Mouse (Mus musculus) forebrain, embryonic 12.5 days (tissue): ENCODE measurements around the gene Adamts9. TPM values are rescaled to one million over a fixed set of nuclear protein-coding genes. Genes with fewer than 3 reads are reported as not detected.
A peak's percentile ranks its signal among the peaks of the same experiment; 100 is the strongest.

Experiments used
- ATAC-seq: fragments of 200-750 bp; cut with Nextera tagmentation; 2 replicates; pipeline ENCODE4 v1.8.0; 2017; ENCODE audit warnings: moderate TSS enrichment; ENCODE audit not compliant: low FRiP score
- H3K27ac ChIP-seq: fragments of 300-500 bp; sonication (generic); 2 replicates; pipeline ENCODE4 v1.5.1; 2016; ENCODE audit warnings: mild to moderate bottlenecking
- H3K27me3 ChIP-seq: fragments of 300-500 bp; sonication (generic); 2 replicates; pipeline ENCODE4 v1.6.1; 2016; ENCODE audit warnings: mild to moderate bottlenecking
- H3K36me3 ChIP-seq: fragments of 300-500 bp; sonication (generic); replicated peaks from 2 replicates; pipeline ENCODE4 v1.6.1; 2016; ENCODE audit warnings: mild to moderate bottlenecking
- H3K4me1 ChIP-seq: fragments of 300-500 bp; sonication (generic); 2 replicates; pipeline ENCODE4 v1.6.1; 2016
- H3K4me2 ChIP-seq: fragments of 300-500 bp; sonication (generic); 2 replicates; pipeline ENCODE4 v1.6.1; 2016; ENCODE audit warnings: mild to moderate bottlenecking, moderate library complexity
- H3K4me3 ChIP-seq: fragments of 300-500 bp; sonication (generic); replicated peaks from 2 replicates; pipeline ENCODE4 v1.5.1; 2016; ENCODE audit warnings: mild to moderate bottlenecking
- H3K9ac ChIP-seq: fragments of 300-500 bp; sonication (generic); 2 replicates; pipeline ENCODE4 v1.6.1; 2016; ENCODE audit warnings: mild to moderate bottlenecking
- H3K9me3 ChIP-seq: fragments of 300-500 bp; sonication (generic); 2 replicates; pipeline ENCODE4 v1.6.1; 2016
- whole genome bisulfite sequencing: fragments of 180-500 bp; shearing (Covaris S2); methylation state at CpG from one replicate; pipeline ENCODE4 v1.1.7; 2016; 5-methylcytosine and 5-hydroxymethylcytosine counted together
- polyA plus RNA-seq: library from polyadenylated mRNA; unstranded; fragments of >200 nt; fragmentation: Nextera tagmentation; extraction: Ambion mirVana; gene quantifications from 2 replicates; pipeline ENCODE4 v1.2.1, GENCODE M21; 2016

Gene Adamts9
- polyA plus RNA-seq, 1 experiment from 2014 or later: 2.1 TPM

GRCm38 (mm10) chr6:92781446-92781845 is 161.8 kb downstream of the Adamts9 start:
- Histone ChIP-seq H3K36me3 (no peaks in the 10 kb centered on the region), H3K9ac (no peak overlapping the region), H3K4me2 (no peak overlapping the region), H3K27me3 (peaks cover 12% of the 10 kb centered on the region), H3K27ac (no peak overlapping the region), H3K4me3 (no peak overlapping the region), H3K9me3 (no peaks in the 10 kb centered on the region), H3K4me1 (peaks cover 8% of the 10 kb centered on the region)
- WGBS: 84% methylated on average over 6 of the region's 6 CpGs
- no peak for ATAC-seq

GRCm38 (mm10) chr6:92779935-92780205 is 163.4 kb downstream of the Adamts9 start:
- ATAC-seq: no peak
- Histone ChIP-seq H3K9me3 (no peaks in the 10 kb centered on the region), H3K36me3 (no peaks in the 10 kb centered on the region), H3K4me3 (no peak overlapping the region), H3K4me2 (no peak overlapping the region), H3K9ac (no peak overlapping the region), H3K4me1 (0 out of 2 replicates have a peak, but pooled peaks cover 4% of the 10 kb centered on the region), H3K27ac (no peak overlapping the region), H3K27me3 (no peaks in the 10 kb centered on the region)
- WGBS: 36% methylated on average over 5 of the region's 5 CpGs

- Histone ChIP-seq H3K27me3 (no peaks in the 10 kb centered on the region), H3K36me3 (no peaks in the 10 kb centered on the region), H3K4me2 (no peak overlapping the region), H3K27ac (no peak overlapping the region), H3K4me3 (no peak overlapping the region), H3K4me1 (0 out of 2 replicates have a peak, but pooled peaks cover 2% of the 10 kb centered on the region), H3K9ac (no peak overlapping the region), H3K9me3 (no peaks in the 10 kb centered on the region)
- 85% methylated on average over 11 of the region's 11 CpGs for WGBS
- ATAC-seq: no peak
Measured at GRCm38 (mm10) chr6:92779140-92779934, 164.0 kb downstream of the Adamts9 start.

- WGBS: 29% methylated on average over 2 of the region's 2 CpGs
Measured at GRCm38 (mm10) chr6:92776356-92776755, 166.9 kb downstream of the Adamts9 start.

GRCm38 (mm10) chr6:92762372-92762771 is 180.9 kb downstream of the Adamts9 start:
- H3K27ac ChIP-seq: no peak overlapping the region
- H3K4me3 ChIP-seq: no peak overlapping the region
- H3K9ac ChIP-seq: no peak overlapping the region
- H3K9me3 ChIP-seq: no peaks in the 10 kb centered on the region
- no peaks in the 10 kb centered on the region for H3K36me3 ChIP-seq
- H3K4me2 ChIP-seq: no peak overlapping the region
- no peak for ATAC-seq
- peaks cover 7% of the 10 kb centered on the region; the same call in 1 of the 2 replicates for H3K4me1 ChIP-seq
- no peaks in the 10 kb centered on the region for H3K27me3 ChIP-seq
- 37% methylated on average over 3 of the region's 3 CpGs for WGBS

More at GRCm38 (mm10) chr6:92776356-92776755, 166.9 kb downstream of the Adamts9 start:
- H3K27ac ChIP-seq: no peak overlapping the region
- H3K4me3 ChIP-seq: no peak overlapping the region
- no peak overlapping the region for H3K9ac ChIP-seq
- ATAC-seq: no peak
- H3K27me3 ChIP-seq: no peaks in the 10 kb centered on the region
- H3K9me3 ChIP-seq: no peaks in the 10 kb centered on the region
- 0 out of 2 replicates have a peak, but pooled peaks cover 2% of the 10 kb centered on the region for H3K4me1 ChIP-seq
- H3K4me2 ChIP-seq: no peak overlapping the region
- no peaks in the 10 kb centered on the region for H3K36me3 ChIP-seq

- no peak for ATAC-seq
Measured at GRCm38 (mm10) chr6:92759616-92760015, 183.7 kb downstream of the Adamts9 start.

GRCm38 (mm10) chr6:92755826-92756225 is 187.5 kb downstream of the Adamts9 start:
- H3K27ac ChIP-seq: no peak overlapping the region
- H3K36me3 ChIP-seq: no peaks in the 10 kb centered on the region
- no peaks in the 10 kb centered on the region for H3K4me1 ChIP-seq
- H3K27me3 ChIP-seq: no peaks in the 10 kb centered on the region
- H3K4me3 ChIP-seq: no peak overlapping the region
- no peak for ATAC-seq
- H3K9ac ChIP-seq: no peak overlapping the region
- H3K4me2 ChIP-seq: no peak overlapping the region
- WGBS: 59% methylated on average over 5 of the region's 5 CpGs
- H3K9me3 ChIP-seq: no peaks in the 10 kb centered on the region

More at GRCm38 (mm10) chr6:92759616-92760015, 183.7 kb downstream of the Adamts9 start:
- H3K27ac ChIP-seq: no peak overlapping the region
- no peak overlapping the region for H3K4me2 ChIP-seq
- no peaks in the 10 kb centered on the region for H3K36me3 ChIP-seq
- no peak overlapping the region for H3K9ac ChIP-seq
- no peaks in the 10 kb centered on the region for H3K27me3 ChIP-seq
- H3K9me3 ChIP-seq: no peaks in the 10 kb centered on the region
- H3K4me1 ChIP-seq: peaks cover 3% of the 10 kb centered on the region; the same call in 1 of the 2 replicates
- H3K4me3 ChIP-seq: no peak overlapping the region

GRCm38 (mm10) chr6:92752737-92753136 is 190.6 kb downstream of the Adamts9 start:
- no peak overlapping the region for H3K4me3 ChIP-seq
- no peak overlapping the region for H3K4me2 ChIP-seq
- H3K9ac ChIP-seq: no peak overlapping the region
- H3K4me1 ChIP-seq: no peaks in the 10 kb centered on the region
- ATAC-seq: no peak
- H3K9me3 ChIP-seq: no peaks in the 10 kb centered on the region
- H3K27me3 ChIP-seq: no peaks in the 10 kb centered on the region
- no peak overlapping the region for H3K27ac ChIP-seq
- WGBS: 73% methylated on average over 2 of the region's 2 CpGs
- H3K36me3 ChIP-seq: no peaks in the 10 kb centered on the region

- no peak overlapping the region for H3K4me2 ChIP-seq
- no peak overlapping the region for H3K27ac ChIP-seq
- no peaks in the 10 kb centered on the region for H3K27me3 ChIP-seq
- no peak overlapping the region for H3K4me3 ChIP-seq
- WGBS: 68% methylated on average over 4 of the region's 4 CpGs
- no peak for ATAC-seq
- no peaks in the 10 kb centered on the region for H3K4me1 ChIP-seq
- no peaks in the 10 kb centered on the region for H3K36me3 ChIP-seq
- H3K9me3 ChIP-seq: no peaks in the 10 kb centered on the region
- H3K9ac ChIP-seq: no peak overlapping the region
Measured at GRCm38 (mm10) chr6:92749420-92749819, 193.9 kb downstream of the Adamts9 start.

- Histone ChIP-seq H3K4me3 (no peak overlapping the region), H3K27ac (no peak overlapping the region), H3K9me3 (no peaks in the 10 kb centered on the region), H3K4me2 (peak overlapping the region; percentile 34), H3K4me1 (no peaks in the 10 kb centered on the region; the same call in 1 of the 2 replicates), H3K36me3 (no peaks in the 10 kb centered on the region), H3K27me3 (0 out of 2 replicates have a peak, but pooled peaks cover 4% of the 10 kb centered on the region), H3K9ac (no peak overlapping the region)
- WGBS: 11% methylated on average over 11 of the region's 11 CpGs
- no peak for ATAC-seq
Measured at GRCm38 (mm10) chr6:92743605-92744004, 199.7 kb downstream of the Adamts9 start.

GRCm38 (mm10) chr6:92737116-92737515 is 206.2 kb downstream of the Adamts9 start:
- H3K4me1 ChIP-seq: no peaks in the 10 kb centered on the region
- 85% methylated on average over 1 of the region's 1 CpGs for WGBS
- ATAC-seq: no peak
- no peaks in the 10 kb centered on the region for H3K36me3 ChIP-seq
- H3K4me3 ChIP-seq: no peak overlapping the region
- no peak overlapping the region for H3K9ac ChIP-seq
- H3K4me2 ChIP-seq: no peak overlapping the region
- H3K27ac ChIP-seq: no peak overlapping the region
- H3K27me3 ChIP-seq: 0 out of 2 replicates have a peak, but pooled peaks cover 4% of the 10 kb centered on the region
- H3K9me3 ChIP-seq: no peaks in the 10 kb centered on the region

- no peaks in the 10 kb centered on the region for H3K27me3 ChIP-seq
- no peak overlapping the region for H3K27ac ChIP-seq
- 0 out of 2 replicates have a peak, but pooled peaks cover under 1% of the 10 kb centered on the region for H3K4me1 ChIP-seq
- H3K4me2 ChIP-seq: no peak overlapping the region
- no peaks in the 10 kb centered on the region for H3K36me3 ChIP-seq
- H3K4me3 ChIP-seq: no peak overlapping the region
- H3K9me3 ChIP-seq: no peaks in the 10 kb centered on the region
- no peak overlapping the region for H3K9ac ChIP-seq
- ATAC-seq: no peak
Measured at GRCm38 (mm10) chr6:92733651-92734050, 209.6 kb downstream of the Adamts9 start.

GRCm38 (mm10) chr6:92728514-92728913 is 214.8 kb downstream of the Adamts9 start:
- H3K27me3 ChIP-seq: no peaks in the 10 kb centered on the region
- 35% methylated on average over 7 of the region's 7 CpGs for WGBS
- no peak for ATAC-seq
- no peak overlapping the region for H3K4me2 ChIP-seq
- H3K36me3 ChIP-seq: no peaks in the 10 kb centered on the region
- no peak overlapping the region for H3K27ac ChIP-seq
- H3K9me3 ChIP-seq: no peaks in the 10 kb centered on the region
- no peak overlapping the region for H3K4me3 ChIP-seq
- H3K9ac ChIP-seq: no peak overlapping the region
- peaks cover 13% of the 10 kb centered on the region for H3K4me1 ChIP-seq
